Mouse (Mus musculus) kidney, postnatal 10 days (tissue): ENCODE results near the gene Ap1g2.
A peak's percentile ranks its signal among the peaks of the same experiment; 100 is the strongest.

Source experiments
- DNase-seq: peaks from one replicate; pipeline ENCODE4 v3.0.0; 2021; ENCODE audit warnings: mixed read lengths

The Ap1g2 gene

DNA sequence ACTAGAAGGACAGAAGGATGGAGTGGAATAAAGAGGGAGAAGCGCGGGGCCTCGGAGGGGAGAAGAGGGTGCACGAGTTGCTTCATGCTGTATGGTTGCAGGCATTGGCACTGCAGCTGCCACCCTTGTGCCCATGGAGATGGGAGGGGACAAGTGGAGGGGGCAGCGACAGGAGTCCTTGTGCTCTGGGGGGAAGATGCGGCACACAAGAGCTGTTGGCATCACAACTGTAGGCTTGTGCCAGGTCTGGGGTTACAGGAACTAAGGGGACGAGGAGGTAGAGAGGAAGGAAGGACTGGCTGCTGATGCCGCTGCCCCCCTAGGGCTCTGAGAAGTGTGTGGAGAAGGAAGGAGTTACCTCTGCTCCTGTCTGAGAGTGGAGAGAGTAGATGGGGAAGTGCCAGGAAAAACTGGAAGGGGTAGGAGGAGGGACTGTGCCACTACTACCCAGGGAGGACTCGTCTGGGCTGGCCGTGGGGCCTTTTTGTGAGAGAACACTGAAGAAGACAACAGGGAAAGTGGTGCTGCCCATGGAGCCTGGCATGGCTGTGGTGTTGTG is 52.1 kb downstream of the Ap1g2 start:
- DNase-seq: no peak

DNA sequence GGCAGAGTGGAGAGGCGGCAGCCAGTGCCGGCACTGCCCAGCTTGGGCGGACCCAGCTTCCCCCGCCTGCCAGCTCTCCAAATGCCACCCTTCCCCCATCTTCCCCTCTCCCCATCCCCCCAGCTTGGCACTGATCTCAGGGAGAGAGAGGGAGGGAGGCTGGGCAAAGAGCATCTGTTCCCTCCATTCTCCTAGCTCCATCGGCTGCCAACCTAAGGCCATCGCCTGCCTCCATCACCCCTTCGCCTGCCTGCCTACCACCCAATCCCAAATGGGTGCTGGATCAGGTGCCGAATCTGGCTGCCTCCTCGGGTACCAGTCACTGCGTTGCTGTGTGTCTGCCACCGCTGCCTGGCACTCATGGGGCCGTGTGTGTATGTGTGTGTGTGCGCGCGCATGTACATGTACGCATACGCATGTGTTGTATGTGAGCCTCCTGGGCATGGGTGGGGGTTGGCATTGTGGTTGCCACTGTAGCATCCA is 52.6 kb downstream of the Ap1g2 start:
- peak; percentile 30 for DNase-seq

DNA sequence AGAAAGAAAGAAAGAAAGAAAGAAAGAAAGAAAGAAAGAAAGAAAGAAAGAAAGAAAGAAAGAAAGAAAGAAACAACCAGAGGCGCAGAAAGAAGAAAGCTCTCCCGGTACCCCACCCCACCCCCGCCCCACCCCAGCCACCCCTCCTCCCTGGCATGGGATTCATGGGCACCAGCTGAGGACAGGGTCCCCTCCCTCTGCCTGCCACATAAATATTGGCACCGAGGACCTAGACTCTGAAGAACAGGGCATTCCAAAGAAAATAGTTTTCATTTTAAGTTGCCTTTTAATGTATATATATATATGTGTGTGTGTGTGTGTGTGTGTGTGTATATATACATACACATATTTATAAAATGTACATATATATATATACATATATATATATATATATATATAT is 53.3 kb downstream of the Ap1g2 start:
- DNase-seq: no peak

DNA sequence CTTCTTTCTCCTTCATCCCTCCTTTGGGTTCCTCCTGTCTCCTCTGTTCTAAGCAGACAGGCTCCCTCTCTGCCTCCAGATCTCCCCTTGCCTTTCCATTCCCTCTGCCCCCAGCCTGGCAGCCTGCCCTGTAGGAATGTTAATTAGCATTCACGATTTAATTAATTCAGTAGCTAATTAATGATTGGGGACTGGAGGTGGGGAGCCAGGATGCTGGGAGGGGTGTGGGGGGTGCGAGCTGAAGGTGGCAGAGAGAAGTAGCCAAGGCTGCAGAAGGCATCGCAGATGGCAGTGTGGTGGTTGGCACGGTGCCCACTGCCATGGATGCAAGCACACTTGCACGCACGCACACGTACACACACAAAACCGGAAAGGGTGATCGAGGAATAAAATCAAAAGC is 53.9 kb downstream of the Ap1g2 start:
- DNase-seq: peak; percentile 62
